Mouse (Mus musculus) heart, postnatal 4 days (tissue): ENCODE measurements around the gene Polr2b. TPM values are rescaled to one million over a fixed set of nuclear protein-coding genes. Genes with fewer than 3 reads are reported as not detected.

Source experiments
- DNase-seq: peaks from one replicate; pipeline ENCODE4 v3.0.0; 2021
- total RNA-seq, 2 experiments: library from RNA; stranded (reverse); gene quantifications; 2 replicates each; pipeline ENCODE4 v1.2.3; 2021

Polr2b gene
- total RNA-seq, result 10 to 100 TPM; 35.3 to 37.2 TPM

- peak; percentile 99 for DNase-seq
These were observed at the start of gene Polr2b, which contains the start of gene Noa1 for GRCm38 (mm10) chr5:77309924-77310772. Polr2b (plus strand) TSS chr5:77310147. Noa1 (minus strand) TSS chr5:77310084.

- no peak for DNase-seq
These were observed 48.8 kb upstream of the Polr2b start for GRCm38 (mm10) chr5:77261137-77261536.

GRCm38 (mm10) chr5:77262105-77262504 is 47.8 kb upstream of the Polr2b start:
- DNase-seq, result no peak

- DNase-seq, result peak; percentile 86
These were observed 44.8 kb upstream of the Polr2b start, which contains the start of gene Rest for GRCm38 (mm10) chr5:77265081-77265670. Rest (plus strand) TSS chr5:77265491.

- peak; percentile 82 for DNase-seq
These were observed 44.3 kb upstream of the Polr2b start for GRCm38 (mm10) chr5:77265671-77266065.

GRCm38 (mm10) chr5:77266066-77266885 is 43.7 kb upstream of the Polr2b start:
- peak; percentile 66 for DNase-seq

- DNase-seq, result no peak
These were observed 43.0 kb upstream of the Polr2b start for GRCm38 (mm10) chr5:77266886-77267401.

- no peak for DNase-seq
These were observed 42.5 kb upstream of the Polr2b start for GRCm38 (mm10) chr5:77267441-77267840.

GRCm38 (mm10) chr5:77267957-77268624 is 41.9 kb upstream of the Polr2b start:
- no peak for DNase-seq

GRCm38 (mm10) chr5:77269399-77269798 is 40.5 kb upstream of the Polr2b start:
- DNase-seq, result no peak

GRCm38 (mm10) chr5:77273151-77273550 is 36.8 kb upstream of the Polr2b start:
- DNase-seq, result no peak

GRCm38 (mm10) chr5:77275950-77276349 is 34.0 kb upstream of the Polr2b start:
- DNase-seq, result peak; percentile 49

GRCm38 (mm10) chr5:77277204-77277603 is 32.7 kb upstream of the Polr2b start:
- no peak for DNase-seq

- no peak for DNase-seq
These were observed 28.3 kb upstream of the Polr2b start for GRCm38 (mm10) chr5:77281518-77282174.

- no peak for DNase-seq
These were observed 27.7 kb upstream of the Polr2b start for GRCm38 (mm10) chr5:77282242-77282641.

- DNase-seq, result no peak
These were observed 24.3 kb upstream of the Polr2b start for GRCm38 (mm10) chr5:77285685-77286084.

- no peak for DNase-seq
These were observed 23.0 kb upstream of the Polr2b start for GRCm38 (mm10) chr5:77286904-77287303.

- DNase-seq, result no peak
These were observed 22.0 kb upstream of the Polr2b start for GRCm38 (mm10) chr5:77287901-77288300.

GRCm38 (mm10) chr5:77289686-77290085 is 20.3 kb upstream of the Polr2b start:
- no peak for DNase-seq

- DNase-seq, result no peak
These were observed 19.3 kb upstream of the Polr2b start for GRCm38 (mm10) chr5:77290606-77291005.

GRCm38 (mm10) chr5:77292803-77293522 is 17.0 kb upstream of the Polr2b start:
- DNase-seq, result no peak
